Mouse (Mus musculus) heart, embryonic 13.5 days (tissue): ENCODE results near the gene Gm27029. TPM values are rescaled to one million over a fixed set of nuclear protein-coding genes. Genes with fewer than 3 reads are reported as not detected.
A peak's percentile ranks its signal among the peaks of the same experiment; 100 is the strongest.
"Not testable (repeated sequence)": the region's sequence is repeated elsewhere in the genome, so short reads cannot be mapped to it uniquely, and the experiment has no call there.

Source experiments
- ATAC-seq: fragments of 200-750 bp; cut with Nextera tagmentation; 2 replicates; pipeline ENCODE4 v1.8.0; 2017; ENCODE audit warnings: moderate TSS enrichment; ENCODE audit not compliant: insufficient number of reproducible peaks, low FRiP score, low TSS enrichment; ENCODE audit errors: extremely low read depth
- H3K27ac ChIP-seq: fragments of 300-500 bp; sonication (generic); replicated peaks from 2 replicates; pipeline ENCODE4 v1.5.1; 2015; ENCODE audit warnings: moderate library complexity, mild to moderate bottlenecking, inconsistent platforms
- H3K27me3 ChIP-seq: fragments of 300-500 bp; sonication (generic); replicated peaks from 2 replicates; pipeline ENCODE4 v1.6.1; 2015; ENCODE audit warnings: mild to moderate bottlenecking, inconsistent platforms
- H3K36me3 ChIP-seq: fragments of 300-500 bp; sonication (generic); 2 replicates; pipeline ENCODE4 v1.6.1; 2015; ENCODE audit warnings: mild to moderate bottlenecking, inconsistent platforms
- H3K4me1 ChIP-seq: fragments of 300-500 bp; sonication (generic); 2 replicates; pipeline ENCODE4 v1.6.1; 2015; ENCODE audit warnings: inconsistent platforms
- H3K4me2 ChIP-seq: fragments of 300-500 bp; sonication (generic); 2 replicates; pipeline ENCODE4 v1.6.1; 2015; ENCODE audit warnings: inconsistent platforms, mild to moderate bottlenecking, moderate library complexity
- H3K4me3 ChIP-seq: fragments of 300-500 bp; sonication (generic); 2 replicates; pipeline ENCODE4 v1.5.1; 2015; ENCODE audit warnings: moderate library complexity, mild to moderate bottlenecking, inconsistent platforms
- H3K9ac ChIP-seq: fragments of 300-500 bp; sonication (generic); 2 replicates; pipeline ENCODE4 v1.6.1; 2015; ENCODE audit warnings: inconsistent platforms, mild to moderate bottlenecking, moderate library complexity
- H3K9me3 ChIP-seq: fragments of 300-500 bp; sonication (generic); 2 replicates; pipeline ENCODE4 v1.6.1; 2016; ENCODE audit warnings: inconsistent platforms
- WGBS: fragments of 180-500 bp; shearing (Covaris S2); methylation state at CpG from one replicate; pipeline ENCODE4 v1.1.7; 2015; ENCODE audit warnings: mixed read lengths; 5-methylcytosine and 5-hydroxymethylcytosine counted together
- polyA plus RNA-seq: library from polyadenylated mRNA; unstranded; fragments of >200 nt; fragmentation: Nextera tagmentation; extraction: Ambion mirVana; gene quantifications from 2 replicates; pipeline ENCODE4 v1.2.1, GENCODE M21; 2015

Gene Gm27029
- polyA plus RNA-seq, 1 experiment from 2014 or later, result 18.3 TPM

- no peak overlapping the region for H3K4me3 ChIP-seq
- 45% methylated on average over 6 of the region's 6 CpGs for WGBS
These were observed 5.6 kb downstream of the Gm27029 start for GRCm38 (mm10) chr11:101418991-101419390.

GRCm38 (mm10) chr11:101417101-101417855 lies 7.3 kb downstream of the Gm27029 start, which contains the start of gene Aarsd1:
Aarsd1 (minus strand) TSS chr11:101417615.
- Histone ChIP-seq H3K27ac (peak within 1 kb of the TSS; percentile 73), H3K9me3 (no peaks in the 10 kb centered on the region), H3K4me3 (peak within 1 kb of the TSS; percentile 90), H3K9ac (peak within 1 kb of the TSS; percentile 91), H3K4me1 (peaks cover 18% of the 10 kb centered on the region), H3K27me3 (no peaks in the 10 kb centered on the region), H3K4me2 (peak within 1 kb of the TSS; percentile 93), H3K36me3 (peaks cover 52% of the 10 kb centered on the region)
- ATAC-seq, result peak; percentile 44; the same call in 1 of the 2 replicates
- WGBS, result under 1% methylated on average over 45 of the region's 45 CpGs

More at GRCm38 (mm10) chr11:101418991-101419390, 5.6 kb downstream of the Gm27029 start:
- no peak overlapping the region for H3K4me2 ChIP-seq
- H3K9me3 ChIP-seq, result no peaks in the 10 kb centered on the region
- H3K4me1 ChIP-seq, result peaks cover 31% of the 10 kb centered on the region
- H3K27ac ChIP-seq, result no peak overlapping the region
- H3K27me3 ChIP-seq, result no peaks in the 10 kb centered on the region
- H3K9ac ChIP-seq, result no peak overlapping the region
- H3K36me3 ChIP-seq, result peaks cover 38% of the 10 kb centered on the region
- no peak for ATAC-seq

- peak overlapping the region; percentile 90 for H3K4me3 ChIP-seq
- H3K9ac ChIP-seq, result peak overlapping the region; percentile 91
- WGBS, result 3% methylated on average over 11 of the region's 11 CpGs
- H3K9me3 ChIP-seq, result no peaks in the 10 kb centered on the region
- ATAC-seq, result peak; percentile 29
- H3K36me3 ChIP-seq, result peaks cover 55% of the 10 kb centered on the region
- peak overlapping the region; percentile 93 for H3K4me2 ChIP-seq
- peak overlapping the region; percentile 73 for H3K27ac ChIP-seq
- H3K27me3 ChIP-seq, result no peaks in the 10 kb centered on the region
- H3K4me1 ChIP-seq, result peaks cover 13% of the 10 kb centered on the region
These were observed 8.0 kb downstream of the Gm27029 start for GRCm38 (mm10) chr11:101416433-101417100.

GRCm38 (mm10) chr11:101415306-101415705 lies 9.3 kb downstream of the Gm27029 start:
- 86% methylated on average over 2 of the region's 2 CpGs for WGBS
- Histone ChIP-seq H3K36me3 (peaks cover 55% of the 10 kb centered on the region), H3K4me1 (peaks cover 13% of the 10 kb centered on the region), H3K27me3 (no peaks in the 10 kb centered on the region), H3K27ac (no peak overlapping the region), H3K9ac (no peak overlapping the region), H3K4me3 (no peak overlapping the region), H3K9me3 (no peaks in the 10 kb centered on the region), H3K4me2 (no peak overlapping the region)
- no peak for ATAC-seq

- Histone ChIP-seq H3K9ac (no peak overlapping the region), H3K4me3 (no peak overlapping the region), H3K4me1 (no peaks in the 10 kb centered on the region), H3K4me2 (no peak overlapping the region), H3K27me3 (no peaks in the 10 kb centered on the region), H3K36me3 (no peaks in the 10 kb centered on the region), H3K9me3 (no peaks in the 10 kb centered on the region), H3K27ac (no peak overlapping the region)
- 8% methylated on average over 8 of the region's 8 CpGs for WGBS
- no peak for ATAC-seq
These were observed 29.5 kb downstream of the Gm27029 start for GRCm38 (mm10) chr11:101395110-101395509.

- Histone ChIP-seq H3K27ac (no peak overlapping the region), H3K36me3 (no peaks in the 10 kb centered on the region), H3K9ac (no peak overlapping the region), H3K4me3 (no peak overlapping the region), H3K4me1 (no peaks in the 10 kb centered on the region), H3K4me2 (no peak overlapping the region), H3K9me3 (no peaks in the 10 kb centered on the region), H3K27me3 (no peaks in the 10 kb centered on the region)
- no peak for ATAC-seq
- 19% methylated on average over 4 of the region's 4 CpGs for WGBS
These were observed 42.8 kb downstream of the Gm27029 start for GRCm38 (mm10) chr11:101381817-101382216.

GRCm38 (mm10) chr11:101378926-101379325 lies 45.7 kb downstream of the Gm27029 start:
- Histone ChIP-seq H3K36me3 (no peaks in the 10 kb centered on the region), H3K4me2 (no peak overlapping the region), H3K4me3 (no peak overlapping the region), H3K9me3 (no peaks in the 10 kb centered on the region), H3K27ac (no peak overlapping the region), H3K9ac (no peak overlapping the region), H3K4me1 (no peaks in the 10 kb centered on the region), H3K27me3 (0 out of 2 replicates have a peak, but pooled peaks cover 3% of the 10 kb centered on the region)
- 76% methylated on average over 6 of the region's 6 CpGs for WGBS
- ATAC-seq, result no peak

- not testable (repeated sequence) for H3K4me1 ChIP-seq, H3K9me3 ChIP-seq, H3K9ac ChIP-seq, H3K36me3 ChIP-seq, H3K4me3 ChIP-seq, H3K4me2 ChIP-seq, ATAC-seq, H3K27ac ChIP-seq, H3K27me3 ChIP-seq
- WGBS, result 79% methylated on average over 8 of the region's 8 CpGs
These were observed 46.4 kb downstream of the Gm27029 start for GRCm38 (mm10) chr11:101378196-101378595.

- no peak for ATAC-seq
- no peaks in the 10 kb centered on the region for H3K4me1 ChIP-seq
- H3K4me3 ChIP-seq, result no peak overlapping the region
- no peak overlapping the region for H3K27ac ChIP-seq
- H3K27me3 ChIP-seq, result 0 out of 2 replicates have a peak, but pooled peaks cover 3% of the 10 kb centered on the region
- WGBS, result 57% methylated on average over 7 of the region's 7 CpGs
- H3K9ac ChIP-seq, result no peak overlapping the region
- no peak overlapping the region for H3K4me2 ChIP-seq
- 0 out of 2 replicates have a peak, but pooled peaks cover 2% of the 10 kb centered on the region for H3K9me3 ChIP-seq
- no peaks in the 10 kb centered on the region for H3K36me3 ChIP-seq
These were observed 50.1 kb downstream of the Gm27029 start for GRCm38 (mm10) chr11:101374421-101374938.

- Histone ChIP-seq H3K27ac (no peak overlapping the region), H3K4me1 (no peaks in the 10 kb centered on the region), H3K4me3 (no peak overlapping the region), H3K4me2 (no peak overlapping the region), H3K9me3 (0 out of 2 replicates have a peak, but pooled peaks cover 2% of the 10 kb centered on the region), H3K27me3 (0 out of 2 replicates have a peak, but pooled peaks cover 3% of the 10 kb centered on the region), H3K9ac (no peak overlapping the region), H3K36me3 (no peaks in the 10 kb centered on the region)
- 69% methylated on average over 5 of the region's 5 CpGs for WGBS
- no peak for ATAC-seq
These were observed 54.5 kb downstream of the Gm27029 start for GRCm38 (mm10) chr11:101370141-101370540.

GRCm38 (mm10) chr11:101367326-101367935 lies 57.2 kb downstream of the Gm27029 start, which contains the start of gene G6pc:
G6pc (plus strand) TSS chr11:101367561.
- Histone ChIP-seq H3K4me1 (peaks cover 9% of the 10 kb centered on the region), H3K27ac (no peak within 1 kb of the TSS), H3K9me3 (no peaks in the 10 kb centered on the region), H3K4me2 (no peak within 1 kb of the TSS), H3K9ac (no peak within 1 kb of the TSS), H3K36me3 (no peaks in the 10 kb centered on the region), H3K27me3 (no peaks in the 10 kb centered on the region), H3K4me3 (no peak within 1 kb of the TSS)
- no peak for ATAC-seq
- WGBS, result 73% methylated on average over 8 of the region's 8 CpGs
